Comparison of ENCODE assay signal across 19 mouse cellular contexts in the genomic region with DNA sequence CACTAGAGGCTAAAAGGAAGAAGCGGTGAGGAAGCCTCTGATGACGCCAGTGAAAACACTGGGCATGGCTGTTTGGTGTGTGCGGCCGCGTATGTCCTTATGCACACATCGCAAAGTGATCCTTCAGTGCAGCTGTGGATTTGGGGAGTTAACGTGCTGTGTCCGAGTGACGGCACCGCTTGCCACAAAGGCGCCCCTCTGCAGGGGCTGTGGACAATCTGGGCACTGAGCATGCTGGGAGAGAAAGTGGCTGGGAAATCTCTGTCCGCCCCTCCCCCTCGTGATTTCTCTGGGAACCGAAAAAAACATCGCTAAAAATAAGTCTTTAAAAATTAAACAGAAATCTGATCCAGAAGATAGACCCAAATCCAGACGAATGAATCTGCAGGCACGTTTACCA.
A peak's percentile ranks its signal among the peaks of the same experiment; 100 is the strongest.
DNase-seq lines count a peak whose midpoint lies in the region; ATAC-seq and TF ChIP-seq lines count a peak whose summit lies in the region.
"Had no signal": no experiment of that assay in that cellular context is flagged by ENCODE, and none has a peak within 500 bp of the region (broad histone marks: within the 10 kb centered on the region; RNA-seq: fewer than 3 reads in every experiment).

No protein-coding gene starts in this region.

- H3K9me3 ChIP-seq in limb, embryonic 14.5 days (ENCODE audit: control insufficient read depth, low read length): no peaks in the 10 kb centered on the region
- no peaks in the 10 kb centered on the region for H3K9me3 ChIP-seq in limb, embryonic 10.5 days (replicated peaks)
- H3K9me3 ChIP-seq in E14TG2a.4 (ENCODE audit: low read length): peaks cover 6% of the 10 kb centered on the region; the same call in 1 of the 2 replicates
- no peaks in the 10 kb centered on the region for H3K9me3 ChIP-seq in liver, postnatal 0 days (ENCODE audit: low read length)
- H3K9me3 ChIP-seq: forebrain, embryonic 15.5 days; liver, embryonic 13.5 days had no signal

- H3K4me3 ChIP-seq in heart, adult 2 months: no peak overlapping the region
- no peak overlapping the region for H3K4me3 ChIP-seq in limb, embryonic 14.5 days (replicated peaks; ENCODE audit: low read length)
- no peak overlapping the region for H3K4me3 ChIP-seq in limb, embryonic 10.5 days
- H3K4me3 ChIP-seq in E14TG2a.4 (replicated peaks; ENCODE audit: low read length): peak overlapping the region; percentile 46; the same call in 1 of the 2 replicates
- H3K4me3 ChIP-seq in liver, postnatal 0 days (ENCODE audit: low read depth, low read length): no peak overlapping the region
- H3K4me3 ChIP-seq: erythroblast, embryonic 14.5 days; forebrain, embryonic 15.5 days; heart, embryonic 12.5 days; liver, embryonic 13.5 days had no signal

- 0 out of 2 replicates have a peak, but pooled peaks have one; percentile 15 for TF ChIP-seq POLR2A in heart, adult 2 months (IDR thresholded peaks at IDR 0.05; ENCODE audit: insufficient read depth, low read depth, low read length)
- TF ChIP-seq POLR2A in limb, embryonic 14.5 days (IDR thresholded peaks at IDR 0.05; ENCODE audit: borderline replicate concordance, extremely low read depth, insufficient read depth, insufficient read length): no peak

- H3K4me2 ChIP-seq in limb, embryonic 14.5 days (replicated peaks; ENCODE audit: low read depth, low read length, severe bottlenecking): no peak overlapping the region
- no peak overlapping the region for H3K4me2 ChIP-seq in liver, postnatal 0 days (ENCODE audit: low read depth, low read length)
- H3K4me2 ChIP-seq: forebrain, embryonic 15.5 days; heart, embryonic 12.5 days; liver, embryonic 13.5 days had no signal

- intact Hi-C loops in heart, adult 2 months (cut with DNase I): loop anchor here (10.0 kb wide), 1 partner anchor 282 kb away; no protein-coding TSS in a partner anchor
- intact Hi-C loops in heart, postnatal 25 days (cut with DNase I): loop anchor here (10.0 kb wide), 1 partner anchor 272 kb away; the partner anchor contains the start of gene Tbx3

- H3K9ac ChIP-seq in heart, adult 2 months (ENCODE audit: low read depth, low read length): no peak overlapping the region
- H3K9ac ChIP-seq in limb, embryonic 14.5 days (ENCODE audit: low read depth, low read length, severe bottlenecking): no peak overlapping the region
- H3K9ac ChIP-seq in liver, postnatal 0 days (replicated peaks): no peak overlapping the region
- H3K9ac ChIP-seq: forebrain, embryonic 15.5 days; heart, embryonic 12.5 days; liver, embryonic 13.5 days had no signal

- WGBS in heart, adult 2 months: 82% methylated on average over 17 of the region's 17 CpGs
- 79% methylated on average over 17 of the region's 17 CpGs for WGBS in limb, embryonic 14.5 days
- WGBS in limb, embryonic 10.5 days: 89% methylated on average over 17 of the region's 17 CpGs
- 79% methylated on average over 17 of the region's 17 CpGs for WGBS in liver, postnatal 0 days (ENCODE audit: insufficient replicate concordance)

- TF ChIP-seq EP300 in heart, adult 2 months (IDR thresholded peaks at IDR 0.05; ENCODE audit: insufficient read depth, low read depth, low read length): no peak
- TF ChIP-seq EP300 in liver, postnatal 0 days (IDR thresholded peaks at IDR 0.05; ENCODE audit: low read depth): no peak

- no peaks in the 10 kb centered on the region for H3K27me3 ChIP-seq in heart, adult 2 months (ENCODE audit: control insufficient read depth, insufficient read depth, low read length)
- no peaks in the 10 kb centered on the region for H3K27me3 ChIP-seq in limb, embryonic 14.5 days (ENCODE audit: control insufficient read depth, insufficient read depth, low read length)
- H3K27me3 ChIP-seq in limb, embryonic 10.5 days (ENCODE audit: low read depth, poor library complexity, severe bottlenecking): peaks cover 20% of the 10 kb centered on the region; the same call in 1 of the 2 replicates
- H3K27me3 ChIP-seq in E14TG2a.4 (ENCODE audit: insufficient read depth, low read length): no peaks in the 10 kb centered on the region
- no peaks in the 10 kb centered on the region for H3K27me3 ChIP-seq in liver, postnatal 0 days (ENCODE audit: insufficient read depth, low read length)
- H3K27me3 ChIP-seq: forebrain, embryonic 15.5 days; heart, embryonic 12.5 days; liver, embryonic 13.5 days had no signal

- peak in 1 of 2 experiments; percentile 19 for DNase-seq in heart, adult 2 months
- DNase-seq in heart, postnatal 25 days (ENCODE audit: low spot score): no peak
- no peak for DNase-seq in limb, embryonic 14.5 days (ENCODE audit: low spot score)
- DNase-seq in limb, embryonic 10.5 days (ENCODE audit: low spot score): no peak
- peak; percentile 24 for DNase-seq in ZHBTc4 (ENCODE audit: low read depth, low spot score)
- no peak for DNase-seq in adrenal gland, postnatal 36 days
- DNase-seq in liver, postnatal 0 days: no peak
- DNase-seq: cerebellum, adult 11 months; cerebellum, postnatal 25 days; kidney, adult 9 months; liver, embryonic 13.5 days; thymus, postnatal 4 days had no signal

- ATAC-seq in limb, embryonic 14.5 days (ENCODE audit: low FRiP score, low read depth): 0 out of 2 replicates have a peak, but pooled peaks have one; percentile 53
- no peak for ATAC-seq in liver, postnatal 0 days
- ATAC-seq: forebrain, embryonic 15.5 days; hindbrain, postnatal 0 days; midbrain, embryonic 16.5 days had no signal

- TF ChIP-seq CTCF in heart, adult 2 months (IDR thresholded peaks at IDR 0.05): no peak
- no peak for TF ChIP-seq CTCF in E14TG2a.4 (conservative IDR thresholded peaks at IDR 0.05; ENCODE audit: low read length)
- TF ChIP-seq CTCF in liver, postnatal 0 days (IDR thresholded peaks at IDR 0.05; ENCODE audit: low read depth): no peak

- peak overlapping the region; percentile 31 for H3K27ac ChIP-seq in heart, adult 2 months
- no peak overlapping the region for H3K27ac ChIP-seq in limb, embryonic 14.5 days (replicated peaks; ENCODE audit: low read depth, low read length)
- H3K27ac ChIP-seq in limb, embryonic 10.5 days: no peak overlapping the region
- H3K27ac ChIP-seq in liver, postnatal 0 days (ENCODE audit: low read depth): no peak overlapping the region
- H3K27ac ChIP-seq: forebrain, embryonic 15.5 days; hindbrain, postnatal 0 days; liver, embryonic 13.5 days had no signal

- no peaks in the 10 kb centered on the region for H3K79me2 ChIP-seq in heart, adult 2 months (replicated peaks; ENCODE audit: control insufficient read depth, insufficient read depth, low read length)

- H3K36me3 ChIP-seq in heart, adult 2 months (ENCODE audit: control insufficient read depth, insufficient read depth, low read length): no peaks in the 10 kb centered on the region
- no peaks in the 10 kb centered on the region for H3K36me3 ChIP-seq in limb, embryonic 14.5 days (ENCODE audit: control insufficient read depth, insufficient read depth, low read length)
- no peaks in the 10 kb centered on the region for H3K36me3 ChIP-seq in limb, embryonic 10.5 days
- no peaks in the 10 kb centered on the region for H3K36me3 ChIP-seq in E14TG2a.4 (ENCODE audit: insufficient read depth, low read length)
- H3K36me3 ChIP-seq in liver, postnatal 0 days (replicated peaks; ENCODE audit: insufficient read depth, low read length): no peaks in the 10 kb centered on the region
- H3K36me3 ChIP-seq: forebrain, embryonic 15.5 days; G1E; heart, embryonic 12.5 days; liver, embryonic 13.5 days had no signal

- no peaks in the 10 kb centered on the region for H3K4me1 ChIP-seq in heart, adult 2 months (ENCODE audit: control insufficient read depth, insufficient read depth, low read length)
- peaks cover 17% of the 10 kb centered on the region for H3K4me1 ChIP-seq in limb, embryonic 14.5 days (ENCODE audit: control insufficient read depth, insufficient read depth, low read length)
- H3K4me1 ChIP-seq in limb, embryonic 10.5 days: peaks cover 34% of the 10 kb centered on the region
- H3K4me1 ChIP-seq in E14TG2a.4 (replicated peaks; ENCODE audit: low read depth, low read length): 0 out of 2 replicates have a peak, but pooled peaks cover 5% of the 10 kb centered on the region
- H3K4me1 ChIP-seq in liver, postnatal 0 days (ENCODE audit: insufficient read depth): no peaks in the 10 kb centered on the region
- H3K4me1 ChIP-seq: forebrain, embryonic 15.5 days had no signal
